Mouse (Mus musculus) gastrocnemius, postnatal 14 days (tissue): Measurements from ENCODE around the gene Hs2st1. TPM values are rescaled to one million over a fixed set of nuclear protein-coding genes. Genes with fewer than 3 reads are reported as not detected.

Experiments
- DNase-seq: peaks from one replicate; pipeline ENCODE4 v3.0.0; 2021; ENCODE audit warnings: mixed read lengths
- intact Hi-C: fragments of 180-260 bp; cut with DNase I; formaldehyde crosslinking; loops from one replicate; pipeline ENCODE4 v1.15.1; 2025; ENCODE audit warnings: low total_unique reads
- total RNA-seq, 2 experiments: library from RNA; stranded (reverse); gene quantifications; 2 replicates each; pipeline ENCODE4 v1.2.3; 2021

Hs2st1 gene
- total RNA-seq, 2 experiments from 2014 or later, result 13.7 to 17.6 TPM

GRCm38 (mm10) chr3:144592992-144593785, 23.2 kb upstream of the Hs2st1 start:
- no peak for DNase-seq

DNA sequence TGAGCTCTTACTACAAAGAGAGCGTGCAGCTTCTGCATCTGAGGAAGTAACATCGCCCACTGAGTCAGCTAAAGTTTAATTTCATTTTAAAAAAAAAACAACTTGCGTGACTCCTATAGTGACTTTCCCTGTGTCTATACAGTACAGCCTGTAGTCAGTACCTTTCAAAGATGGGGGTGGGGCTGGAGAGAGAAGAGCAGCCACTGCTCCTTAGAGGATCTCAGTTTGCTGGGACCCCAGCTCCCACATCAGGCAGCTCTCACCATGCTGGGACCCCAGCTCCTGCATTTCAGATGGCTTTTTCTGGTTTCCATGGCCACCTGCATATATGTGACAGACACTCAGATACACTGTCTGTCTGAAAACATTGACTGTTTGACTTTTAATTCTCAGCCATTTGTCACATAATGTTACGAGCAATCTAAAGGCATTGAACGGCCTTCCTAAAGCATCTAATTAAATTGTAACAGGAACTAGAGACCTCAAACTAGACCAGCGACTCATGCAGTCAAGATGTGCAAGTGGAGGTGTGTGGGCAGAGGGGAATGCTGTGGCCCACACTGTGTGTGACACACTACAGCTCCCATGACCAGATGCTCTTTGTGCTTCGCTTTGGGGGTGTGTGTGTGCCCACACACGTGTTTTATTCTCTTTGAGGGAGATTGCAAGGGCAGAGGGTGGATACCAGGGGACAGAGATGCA, 19.4 kb upstream of the Hs2st1 start:
- intact Hi-C loops, result no loop called here
- no peak for DNase-seq

More at GRCm38 (mm10) chr3:144592992-144593785, 23.2 kb upstream of the Hs2st1 start:
- intact Hi-C loops, result no loop called here

DNA sequence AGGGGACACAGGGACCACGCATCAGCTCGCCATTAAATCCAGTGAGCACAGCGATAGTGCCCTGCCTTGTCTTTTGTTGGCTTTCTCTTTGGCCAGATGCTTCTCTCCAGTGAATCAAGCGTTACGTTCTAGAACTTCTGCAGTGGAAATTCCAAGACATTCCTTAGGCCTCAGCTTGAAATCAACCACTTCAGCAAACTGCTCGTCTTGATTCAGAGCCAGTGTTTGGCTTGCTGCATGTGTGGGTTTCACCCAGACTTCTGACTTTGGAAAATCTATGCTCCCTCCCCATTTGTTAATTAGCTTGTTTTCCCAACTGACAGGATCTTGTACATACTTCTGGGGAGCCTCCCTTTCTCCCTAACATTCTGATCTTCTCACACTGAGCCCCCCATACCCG, 16.8 kb upstream of the Hs2st1 start:
- no peak for DNase-seq
- intact Hi-C loops, result no loop called here

- DNase-seq, result no peak
- intact Hi-C loops, result no loop called here
These were observed 15.0 kb upstream of the Hs2st1 start for GRCm38 (mm10) chr3:144584789-144585553.

DNA sequence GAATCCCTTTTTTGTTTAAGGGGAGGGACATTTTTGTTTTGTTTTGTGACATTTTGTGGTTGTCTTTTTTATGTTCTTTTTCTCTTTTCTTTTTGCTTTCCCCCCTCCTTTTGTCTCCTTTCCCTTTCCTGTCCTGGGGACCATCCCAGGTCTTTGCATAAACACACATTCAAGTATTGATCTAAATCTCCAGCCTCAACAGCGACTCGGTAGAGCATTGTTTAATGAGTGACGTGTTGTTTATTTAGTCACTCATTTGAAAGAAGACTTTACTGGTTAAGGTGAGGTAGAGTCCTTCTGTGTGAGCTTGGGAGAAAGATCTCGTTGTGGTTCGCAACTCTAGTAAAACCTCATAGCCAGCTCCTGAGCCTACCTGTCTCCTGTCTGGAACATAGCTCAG, 13.8 kb upstream of the Hs2st1 start:
- intact Hi-C loops, result no loop called here
- DNase-seq, result no peak

GRCm38 (mm10) chr3:144582306-144582705, 12.3 kb upstream of the Hs2st1 start:
- no peak for DNase-seq
- intact Hi-C loops, result no loop called here

DNA sequence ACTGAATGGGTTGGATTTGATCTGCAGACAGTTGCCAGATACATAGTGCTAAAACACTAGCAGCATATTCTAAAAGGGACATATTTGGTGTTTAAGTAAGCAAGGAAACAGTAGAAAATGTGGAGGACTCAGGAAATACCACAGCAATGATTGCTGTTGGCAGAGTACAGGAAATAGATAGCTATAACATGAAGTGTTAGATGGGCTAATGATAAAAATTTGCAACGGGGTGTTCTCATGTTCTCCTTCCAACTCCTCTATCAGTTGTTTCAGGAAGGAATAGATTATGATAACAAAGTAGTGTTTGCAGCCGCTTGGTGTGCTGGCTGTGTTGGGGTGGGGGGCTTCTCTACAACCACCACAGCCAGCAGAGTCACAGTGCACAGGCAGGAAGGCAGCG, 11.9 kb upstream of the Hs2st1 start:
- intact Hi-C loops, result no loop called here
- DNase-seq, result no peak

- DNase-seq, result no peak
- intact Hi-C loops, result no loop called here
These were observed 10.3 kb upstream of the Hs2st1 start for GRCm38 (mm10) chr3:144580281-144580680.

DNA sequence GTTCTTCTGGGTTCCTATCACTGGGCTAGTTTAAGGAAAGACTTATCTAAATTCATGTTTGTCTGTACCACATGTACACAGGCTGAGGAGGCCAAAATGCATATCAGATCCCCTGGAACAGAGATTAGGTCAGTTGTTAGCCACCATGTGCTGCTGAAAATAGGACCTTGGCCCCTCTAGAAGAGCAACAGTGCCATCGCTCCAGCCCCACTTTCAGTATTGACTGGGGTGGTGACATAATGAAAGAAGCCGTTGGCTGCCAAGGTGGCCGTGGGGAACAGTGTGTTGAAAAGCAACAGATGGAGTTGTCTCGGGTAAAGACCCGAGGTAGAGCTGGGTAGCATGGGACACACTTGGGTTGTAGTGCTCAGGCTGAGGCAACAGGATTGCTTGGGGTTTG, 9.8 kb upstream of the Hs2st1 start:
- DNase-seq, result no peak
- intact Hi-C loops, result no loop called here

DNA sequence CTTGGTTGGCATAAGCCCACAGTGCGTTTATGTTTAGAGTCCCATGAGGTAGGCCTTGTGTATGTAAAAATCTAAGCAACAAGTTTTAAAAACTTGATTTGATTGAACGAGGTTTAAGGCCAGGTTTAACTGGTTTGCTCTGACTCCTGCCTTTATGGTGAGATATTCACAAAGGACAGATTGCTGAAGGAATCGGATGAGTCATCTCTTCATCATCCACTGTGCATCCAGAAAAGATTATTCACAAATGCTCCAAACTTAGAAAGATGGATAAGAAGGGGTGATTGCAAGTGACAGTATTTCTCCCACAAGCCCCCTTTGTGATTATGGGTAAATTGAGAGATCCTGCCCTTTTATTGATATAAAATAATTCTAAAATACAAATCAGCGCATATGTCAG, 8.9 kb upstream of the Hs2st1 start:
- DNase-seq, result no peak
- intact Hi-C loops, result no loop called here

DNA sequence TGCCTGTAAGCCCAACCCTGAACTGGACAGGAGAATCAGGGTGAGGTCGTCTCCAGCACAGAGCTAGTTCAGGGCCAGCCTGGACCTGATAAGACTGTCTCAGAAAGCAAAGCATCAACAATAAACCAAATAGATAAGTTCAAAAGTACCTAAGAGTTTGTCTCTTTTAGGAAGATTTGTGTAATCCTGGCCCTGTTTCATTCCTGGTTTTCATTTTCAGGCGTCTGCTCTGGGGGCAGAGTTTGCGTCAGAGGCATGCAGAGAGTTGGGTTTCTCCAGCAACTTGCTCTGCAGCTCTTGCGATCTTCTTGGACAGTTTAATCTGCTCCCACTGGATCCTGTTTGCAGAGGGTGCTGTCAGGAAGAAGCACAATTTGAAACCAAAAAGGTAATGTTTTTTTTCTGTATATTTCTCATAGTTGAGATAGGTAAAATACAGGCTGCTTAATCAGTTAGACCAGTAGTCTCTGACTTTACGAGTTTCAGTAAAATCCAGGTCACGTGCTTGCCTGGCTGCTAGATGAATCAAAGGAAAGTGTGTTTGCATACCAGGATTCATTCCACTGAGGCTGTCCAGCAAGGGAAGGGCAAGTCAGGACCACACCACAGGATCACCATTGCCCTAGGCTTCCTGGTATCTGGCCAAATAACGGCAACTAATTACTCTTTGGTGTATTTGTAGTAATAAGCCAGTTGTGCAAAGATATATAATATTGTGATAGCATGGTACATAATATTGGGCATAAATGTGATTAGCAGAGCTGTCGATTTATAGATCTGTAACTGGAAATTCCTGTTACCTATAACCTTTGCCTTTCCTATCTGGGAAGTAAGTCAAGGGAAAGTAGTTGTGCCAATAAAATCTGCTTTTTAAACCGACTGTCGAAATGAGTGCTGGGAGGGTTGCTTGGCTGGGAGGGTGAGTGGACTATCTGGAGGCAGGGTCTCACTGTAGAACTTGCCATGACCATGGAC, 7.7 kb upstream of the Hs2st1 start:
- DNase-seq, result no peak
- intact Hi-C loops, result no loop called here

GRCm38 (mm10) chr3:144574256-144574655, 4.3 kb upstream of the Hs2st1 start:
- no peak for DNase-seq
- intact Hi-C loops, result loop anchor here (5.0 kb wide), 1 partner anchor 38 kb away; no protein-coding TSS in a partner anchor

GRCm38 (mm10) chr3:144570816-144571487, 971 bp upstream of the Hs2st1 start:
- intact Hi-C loops, result loop anchor here (5.0 kb wide), 1 partner anchor 41 kb away; no protein-coding TSS in a partner anchor
- peak; percentile 78 for DNase-seq

DNA sequence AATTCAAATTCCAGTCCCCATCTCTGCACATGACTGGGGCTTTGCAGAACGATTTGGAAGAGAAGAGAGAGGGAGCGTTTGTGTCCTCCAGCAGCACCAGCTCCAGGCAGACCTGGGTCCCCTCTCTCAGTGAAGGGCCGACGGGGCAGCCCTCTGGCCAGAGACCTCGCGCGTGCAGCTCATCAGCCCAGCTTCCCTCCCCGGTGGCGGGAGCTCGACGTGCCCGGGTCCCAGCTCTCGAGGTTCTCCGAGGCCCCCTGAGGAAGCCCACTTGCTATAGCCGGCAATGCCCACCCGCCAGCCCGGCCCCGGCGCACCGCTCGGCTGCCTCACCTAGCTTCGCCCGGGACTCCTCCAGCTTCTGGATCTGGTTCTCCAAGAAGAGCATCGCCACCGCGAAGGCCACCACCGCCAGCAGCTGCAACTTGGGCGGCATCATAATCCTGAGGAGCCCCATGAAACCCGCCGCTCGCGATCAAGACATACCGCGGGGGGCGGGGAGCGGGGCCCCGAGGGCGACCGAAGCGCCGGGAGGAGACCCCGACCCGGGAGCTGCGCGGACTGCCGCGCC, 495 bp downstream of the Hs2st1 start:
- peak; percentile 49 for DNase-seq
- intact Hi-C loops, result no loop called here

- intact Hi-C loops, result no loop called here
- no peak for DNase-seq
These were observed 1.1 kb downstream of the Hs2st1 start for GRCm38 (mm10) chr3:144568861-144569361.

DNA sequence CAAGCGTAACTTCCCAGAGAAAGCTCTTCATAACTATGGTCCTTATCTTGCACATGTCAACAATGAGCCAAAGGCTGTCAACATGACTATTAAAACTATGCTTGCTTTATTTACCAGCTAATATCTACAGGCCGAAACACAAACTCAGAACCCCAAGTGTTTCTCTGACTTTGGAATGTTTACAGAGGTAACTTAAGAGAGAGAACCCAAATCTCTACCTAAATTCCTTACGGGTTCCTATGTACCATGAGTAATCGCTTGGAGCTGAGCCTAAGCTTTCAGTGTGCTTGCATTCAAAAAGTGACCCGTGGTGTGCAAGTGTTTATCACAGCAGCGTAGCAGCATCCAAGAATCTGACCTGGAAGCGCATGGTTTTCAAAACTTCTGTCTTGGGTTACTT, 4.8 kb downstream of the Hs2st1 start:
- intact Hi-C loops, result no loop called here
- DNase-seq, result no peak

DNA sequence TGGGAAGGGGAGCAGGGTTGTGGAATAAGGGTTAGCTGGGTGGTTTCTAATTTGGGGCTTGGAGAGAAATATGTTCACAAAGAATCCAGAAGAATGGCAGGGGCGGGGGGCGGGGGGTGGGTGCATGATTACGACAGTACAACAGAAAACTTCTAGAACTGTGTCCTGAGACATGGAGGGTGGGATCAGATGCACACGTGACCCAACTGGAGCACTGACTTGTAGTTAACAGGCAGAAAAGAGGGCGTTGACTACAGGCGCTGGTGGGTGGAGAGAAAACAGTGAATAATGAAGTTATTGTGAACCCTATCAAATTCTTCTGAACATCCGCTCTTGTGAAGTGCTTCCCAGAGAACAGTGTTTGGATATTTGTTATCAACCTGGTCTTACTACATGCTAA, 6.1 kb downstream of the Hs2st1 start:
- no peak for DNase-seq
- intact Hi-C loops, result no loop called here
